Mouse (Mus musculus): ENCODE measurements at regions not wholly inside any gene's neighbourhood (a gene's known extent, or its start where the extent isn't known, plus 50 kb on each side); places are given as distances from the start of the nearest gene placed in this dataset.

- no peak for DNase-seq (ENCODE audit: low read depth, low spot score)
Measured at GRCm38 (mm10) chr1:137751446-137751961, 424.0 kb downstream of the Ptprc start.

GRCm38 (mm10) chr1:137750894-137751293 lies 424.6 kb downstream of the Ptprc start:
- DNase-seq (ENCODE audit: low read depth, low spot score) = no peak

GRCm38 (mm10) chr1:137746129-137746528 lies 429.4 kb downstream of the Ptprc start:
- DNase-seq (ENCODE audit: low read depth, low spot score) = no peak

- DNase-seq (ENCODE audit: low read depth, low spot score) = no peak
Measured at GRCm38 (mm10) chr1:137738157-137738851, 437.2 kb downstream of the Ptprc start.

- no peak for DNase-seq (ENCODE audit: low read depth, low spot score)
Measured at GRCm38 (mm10) chr1:137703882-137704281, 471.6 kb downstream of the Ptprc start.

GRCm38 (mm10) chr1:137698876-137699275 lies 476.6 kb downstream of the Ptprc start:
- DNase-seq (ENCODE audit: low read depth, low spot score) = no peak

- DNase-seq (ENCODE audit: low read depth, low spot score) = no peak
Measured at GRCm38 (mm10) chr1:137697289-137697688, 478.2 kb downstream of the Ptprc start.

GRCm38 (mm10) chr1:137696796-137697195 lies 478.7 kb downstream of the Ptprc start:
- DNase-seq (ENCODE audit: low read depth, low spot score) = no peak

GRCm38 (mm10) chr1:137695751-137696150 lies 479.8 kb downstream of the Ptprc start:
- no peak for DNase-seq (ENCODE audit: low read depth, low spot score)

- DNase-seq (ENCODE audit: low read depth, low spot score) = no peak
Measured at GRCm38 (mm10) chr1:137692525-137692924, 483.0 kb downstream of the Ptprc start.

- DNase-seq (ENCODE audit: low read depth, low spot score) = no peak
Measured at GRCm38 (mm10) chr1:137690860-137691595, 484.5 kb downstream of the Ptprc start.

- DNase-seq (ENCODE audit: low read depth, low spot score) = no peak
Measured at GRCm38 (mm10) chr1:137670650-137671049, 504.9 kb downstream of the Ptprc start.

- no peak for DNase-seq (ENCODE audit: low read depth, low spot score)
Measured at GRCm38 (mm10) chr1:137669849-137670248, 505.7 kb downstream of the Ptprc start.

GRCm38 (mm10) chr1:137658141-137658540 lies 517.4 kb downstream of the Ptprc start:
- DNase-seq (ENCODE audit: low read depth, low spot score) = no peak

- DNase-seq (ENCODE audit: low read depth, low spot score) = no peak
Measured at GRCm38 (mm10) chr1:137656900-137657458, 518.5 kb downstream of the Ptprc start.

GRCm38 (mm10) chr1:137654171-137654570 lies 521.3 kb downstream of the Ptprc start:
- DNase-seq (ENCODE audit: low read depth, low spot score) = no peak

- DNase-seq (ENCODE audit: low read depth, low spot score) = no peak
Measured at GRCm38 (mm10) chr1:137653495-137653894, 522.0 kb downstream of the Ptprc start.

- no peak for DNase-seq (ENCODE audit: low read depth, low spot score)
Measured at GRCm38 (mm10) chr1:137650629-137651028, 524.9 kb downstream of the Ptprc start.

- DNase-seq (ENCODE audit: low read depth, low spot score) = no peak
Measured at GRCm38 (mm10) chr1:137650082-137650481, 525.4 kb downstream of the Ptprc start.

- DNase-seq (ENCODE audit: low read depth, low spot score) = no peak
Measured at GRCm38 (mm10) chr1:137648832-137649231, 526.7 kb downstream of the Ptprc start.

GRCm38 (mm10) chr1:137644601-137645040 lies 530.9 kb downstream of the Ptprc start:
- no peak for DNase-seq (ENCODE audit: low read depth, low spot score)

- no peak for DNase-seq (ENCODE audit: low read depth, low spot score)
Measured at GRCm38 (mm10) chr1:137643508-137643907, 532.0 kb downstream of the Ptprc start.

Measured in CD4-positive, CD25-positive, alpha-beta regulatory T cell, adult 2 months (primary cell).